Mouse (Mus musculus) heart, postnatal 0 days (tissue): ENCODE results near the gene Mrtfb.

Experiments
- CTCF ChIP-seq: IDR thresholded peaks from 2 replicates; pipeline ENCODE4 v1.5.1; 2016; ENCODE audit warnings: antibody characterized with exemption, control low read depth, low read depth
- EP300 ChIP-seq: IDR thresholded peaks from 2 replicates; pipeline ENCODE4 v1.6.1; 2016; ENCODE audit warnings: antibody characterized with exemption, low read depth

DNA sequence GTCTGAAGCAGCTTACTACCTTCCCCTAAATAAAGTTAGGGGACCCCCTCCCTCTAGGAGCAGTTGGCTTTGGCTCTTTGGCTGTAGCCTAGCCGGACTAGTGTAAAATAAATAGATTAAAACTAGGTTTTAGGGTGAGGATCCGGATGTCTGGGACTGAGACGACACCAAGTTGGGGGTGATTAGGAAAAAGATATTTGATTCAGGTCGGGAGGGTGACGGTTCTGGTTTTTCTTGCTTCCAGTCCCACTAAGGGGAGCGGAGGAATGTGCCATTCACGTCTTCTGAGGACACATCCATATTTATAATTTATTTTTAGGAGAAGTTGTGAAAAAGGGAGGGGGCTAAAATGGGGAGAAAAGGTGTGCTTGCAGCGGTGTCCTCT is 192.4 kb downstream of the Mrtfb start:
- TF ChIP-seq CTCF (no peak), EP300 (no peak)
